Mouse (Mus musculus): ENCODE data around the gene Pex26. TPM values are rescaled to one million over a fixed set of nuclear protein-coding genes. Genes with fewer than 3 reads are reported as not detected.

Pex26 gene
- polyA plus RNA-seq, 3 experiments from 2014 or later = 2.2 to 2.5 (median 2.4) TPM

GRCm38 (mm10) chr6:121167381-121167975, 16.0 kb upstream of the Pex26 start:
- ATAC-seq = no peak

GRCm38 (mm10) chr6:121171102-121171501, 12.4 kb upstream of the Pex26 start:
- no peak for ATAC-seq

- no peak for ATAC-seq
Observed at GRCm38 (mm10) chr6:121173471-121173870, 10.0 kb upstream of the Pex26 start.

- no peak for ATAC-seq
Observed at GRCm38 (mm10) chr6:121174761-121175160, 8.7 kb upstream of the Pex26 start.

GRCm38 (mm10) chr6:121176011-121176730, 7.3 kb upstream of the Pex26 start:
- no peak for ATAC-seq

- no peak for ATAC-seq
Observed at GRCm38 (mm10) chr6:121176731-121177098, 6.8 kb upstream of the Pex26 start.

- ATAC-seq = no peak
Observed at GRCm38 (mm10) chr6:121177118-121177708, 6.3 kb upstream of the Pex26 start.

- no peak for ATAC-seq
Observed at GRCm38 (mm10) chr6:121178700-121179358, 4.6 kb upstream of the Pex26 start.

- ATAC-seq = no peak
Observed at GRCm38 (mm10) chr6:121179846-121180245, 3.6 kb upstream of the Pex26 start.

GRCm38 (mm10) chr6:121184198-121185140, 1.0 kb downstream of the Pex26 start:
- peak; percentile 82 for ATAC-seq

GRCm38 (mm10) chr6:121185232-121185631, 1.8 kb downstream of the Pex26 start:
- ATAC-seq = no peak

- ATAC-seq = no peak
Observed at GRCm38 (mm10) chr6:121191261-121192009, 8.0 kb downstream of the Pex26 start.

- no peak for ATAC-seq
Observed at GRCm38 (mm10) chr6:121194061-121194955, 10.8 kb downstream of the Pex26 start.

- ATAC-seq = no peak
Observed at GRCm38 (mm10) chr6:121194956-121195731, 11.7 kb downstream of the Pex26 start.

GRCm38 (mm10) chr6:121197807-121198365, 14.4 kb downstream of the Pex26 start:
- ATAC-seq = no peak

GRCm38 (mm10) chr6:121200458-121200857, 17.0 kb downstream of the Pex26 start:
- ATAC-seq = no peak

- ATAC-seq = no peak
Observed at GRCm38 (mm10) chr6:121202026-121202425, 18.6 kb downstream of the Pex26 start.

- no peak for ATAC-seq
Observed at GRCm38 (mm10) chr6:121206481-121206880, 23.0 kb downstream of the Pex26 start.

- no peak for ATAC-seq
Observed at GRCm38 (mm10) chr6:121209584-121209983, 26.1 kb downstream of the Pex26 start.

All from inflammation-experienced regulatory T-cells, adult 6 months (primary cell).